Mouse (Mus musculus) lung, adult 18-20 months (tissue): ENCODE measurements around the gene B4galnt2.

Experiments used
- DNase-seq, 2 experiments: peaks; one replicate each; pipeline ENCODE4 v3.0.0; 2022; ENCODE audit warnings: mixed read lengths in 2 of 2

B4galnt2 gene

DNA sequence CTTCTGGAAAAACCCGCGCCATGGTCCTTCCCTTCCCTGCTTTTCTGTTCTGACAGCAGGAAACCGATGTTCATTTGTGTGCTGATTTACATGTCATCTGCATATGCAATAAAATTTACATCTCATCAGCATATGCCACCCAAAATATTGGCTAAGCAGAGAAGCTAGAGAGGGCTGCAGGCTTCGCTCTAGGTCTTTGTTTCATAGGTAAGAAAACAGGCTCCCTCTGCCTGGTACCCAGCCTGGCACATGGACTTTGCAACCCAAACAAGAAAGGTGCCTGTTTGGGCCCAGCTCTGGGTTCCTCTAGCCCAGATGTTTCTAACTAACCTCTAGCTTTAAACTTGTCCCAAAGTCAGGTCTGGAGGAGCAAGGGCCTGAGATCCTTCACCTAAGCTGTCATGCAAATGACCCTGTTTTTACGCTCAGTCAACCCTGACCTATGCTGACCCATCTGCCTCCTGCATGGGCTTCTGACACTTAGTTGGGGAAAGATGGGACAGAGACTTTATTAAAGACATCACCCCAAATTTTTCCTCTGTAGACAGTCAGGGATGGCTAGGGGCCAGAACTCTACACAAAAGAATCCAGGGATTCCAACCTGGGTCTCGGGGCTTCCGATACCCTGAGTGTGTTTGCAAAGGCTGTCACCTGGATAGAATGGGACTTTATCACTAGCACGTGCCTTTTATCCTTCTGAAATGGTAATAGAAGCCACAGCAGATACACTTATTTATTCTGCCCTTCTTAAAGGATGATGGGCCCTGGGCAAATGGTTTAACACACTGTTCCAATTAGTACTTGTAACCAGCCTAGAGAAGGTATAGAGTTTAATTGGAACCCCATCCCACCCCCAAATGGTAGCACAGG, 75.5 kb downstream of the B4galnt2 start:
- DNase-seq, result no peak

DNA sequence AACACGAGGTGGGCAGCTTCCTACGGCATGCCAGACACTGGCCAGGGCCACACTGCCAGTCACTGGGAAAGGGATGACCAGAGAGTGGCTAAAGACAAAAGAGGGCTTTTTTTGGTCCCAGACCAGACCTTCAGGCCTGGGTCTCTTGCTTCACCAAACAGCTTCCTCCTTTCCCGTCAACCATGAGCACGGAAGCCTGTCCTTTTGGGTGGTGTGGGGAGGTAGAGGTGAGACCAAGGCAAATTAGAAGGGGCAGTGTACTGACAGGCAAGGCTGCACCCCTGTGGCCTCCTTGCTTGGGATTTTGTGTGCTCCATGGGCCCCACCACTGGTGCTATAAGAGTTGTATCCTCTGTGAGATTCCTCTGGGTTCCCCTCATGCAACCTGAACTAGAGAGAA, 76.1 kb downstream of the B4galnt2 start:
- DNase-seq, result no peak

DNA sequence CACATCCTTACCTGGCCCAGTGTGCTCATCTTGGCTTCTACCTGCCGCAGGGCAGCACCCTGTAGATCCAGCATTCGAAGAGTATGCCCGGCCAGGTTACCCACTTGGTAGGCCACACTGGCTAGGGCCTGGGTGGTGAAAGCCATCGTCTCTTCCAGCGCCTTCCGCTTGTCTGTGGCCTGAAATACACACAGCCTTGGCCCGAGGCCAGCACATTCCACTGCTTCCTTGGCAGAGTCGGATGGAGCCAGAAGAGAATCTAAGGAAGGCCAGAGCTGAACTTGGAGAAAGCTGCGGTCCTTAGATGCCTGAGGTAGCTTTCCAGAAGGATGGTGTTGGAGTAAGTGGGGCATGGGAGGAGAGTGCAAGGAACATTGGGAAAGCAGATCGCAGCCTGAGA, 77.6 kb downstream of the B4galnt2 start, which contains the start of gene Gngt2:
Gngt2 (plus strand) TSS at position 158 of the 400 bp plus-strand sequence.
- DNase-seq, result peak; percentile 91 to 92

GRCm38 (mm10) chr11:95836433-95836832, 78.3 kb downstream of the B4galnt2 start:
- DNase-seq, result peak; percentile 32 to 58

- no peak for DNase-seq
These were observed 78.9 kb downstream of the B4galnt2 start for GRCm38 (mm10) chr11:95835832-95836231.

DNA sequence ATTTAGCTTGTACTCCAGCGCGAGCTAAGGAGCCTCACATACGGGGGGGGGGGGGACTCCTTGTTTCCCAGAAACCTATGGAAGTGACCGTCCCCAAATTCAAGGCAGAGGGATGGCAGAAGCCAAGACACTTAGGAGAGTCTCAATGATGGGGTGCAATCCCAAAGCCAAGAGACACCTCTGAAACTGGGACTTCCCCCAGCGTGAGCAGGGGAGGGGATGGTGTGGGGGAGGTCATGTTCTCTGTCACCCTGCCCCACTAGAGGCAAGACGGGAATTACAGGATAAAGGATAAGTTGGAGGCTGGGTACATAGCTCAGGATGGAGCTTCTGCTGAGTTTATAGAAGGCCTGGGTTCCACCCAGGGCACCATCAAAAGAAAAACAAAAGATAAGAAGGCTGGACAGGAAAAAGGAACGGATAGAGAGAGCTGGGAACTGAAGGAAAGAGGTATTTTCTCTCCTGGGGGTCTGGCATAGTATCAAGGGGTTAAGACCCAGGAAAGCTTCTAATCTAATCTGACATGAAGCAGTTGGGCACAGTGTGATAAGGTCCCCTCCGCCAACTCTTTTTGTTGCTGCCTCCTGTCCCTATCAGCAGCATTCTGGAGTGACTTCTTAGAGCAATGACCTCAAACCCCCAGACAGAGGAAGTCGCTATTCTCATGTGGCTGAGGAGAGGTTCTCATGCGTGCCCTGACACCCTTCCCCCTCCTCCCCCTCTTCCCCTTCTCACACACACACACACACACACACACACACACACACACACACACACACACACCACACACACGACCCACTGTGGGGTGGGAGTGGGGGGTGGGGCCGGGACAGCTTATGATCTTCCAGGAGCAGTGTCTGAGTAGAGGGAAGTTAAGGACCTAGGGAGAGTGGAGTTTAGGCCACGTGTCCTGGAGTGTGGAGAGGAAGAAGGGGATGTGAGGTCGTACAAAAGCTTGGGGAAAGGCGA, 79.7 kb downstream of the B4galnt2 start:
- DNase-seq, result peak in 1 of 2 experiments; percentile 42

- peak; percentile 71 to 73 for DNase-seq
These were observed 80.5 kb downstream of the B4galnt2 start for GRCm38 (mm10) chr11:95834143-95834667.

- no peak for DNase-seq
These were observed 81.0 kb downstream of the B4galnt2 start for GRCm38 (mm10) chr11:95833631-95834142.

DNA sequence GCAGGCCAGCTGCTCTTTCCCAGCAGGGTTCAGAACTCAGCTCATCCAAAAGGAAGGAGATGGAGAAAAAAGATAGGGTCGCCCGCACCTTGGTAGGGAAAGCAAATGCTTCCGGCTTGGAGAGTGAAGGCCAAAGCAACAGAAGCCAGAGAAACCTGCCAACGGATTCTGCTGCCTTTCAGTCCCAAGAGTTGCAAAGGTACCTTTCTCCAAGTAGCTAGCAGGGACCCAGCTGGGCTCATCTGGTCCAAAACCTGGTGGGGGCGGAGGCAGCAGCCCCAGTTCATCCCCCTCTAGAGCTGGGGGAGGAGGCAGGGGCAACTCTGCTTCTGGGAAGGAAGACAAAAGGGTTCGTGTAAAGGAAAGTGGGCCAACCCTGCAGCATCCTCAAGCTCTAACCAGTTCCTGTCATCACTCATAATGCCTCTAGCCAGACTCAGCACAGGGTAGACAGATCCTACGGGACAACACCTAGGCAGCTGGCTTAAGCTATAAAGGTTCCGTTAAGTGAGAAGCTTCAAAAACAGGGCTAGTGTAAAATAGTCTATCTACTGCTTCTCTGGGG, 81.6 kb downstream of the B4galnt2 start:
- DNase-seq, result no peak

DNA sequence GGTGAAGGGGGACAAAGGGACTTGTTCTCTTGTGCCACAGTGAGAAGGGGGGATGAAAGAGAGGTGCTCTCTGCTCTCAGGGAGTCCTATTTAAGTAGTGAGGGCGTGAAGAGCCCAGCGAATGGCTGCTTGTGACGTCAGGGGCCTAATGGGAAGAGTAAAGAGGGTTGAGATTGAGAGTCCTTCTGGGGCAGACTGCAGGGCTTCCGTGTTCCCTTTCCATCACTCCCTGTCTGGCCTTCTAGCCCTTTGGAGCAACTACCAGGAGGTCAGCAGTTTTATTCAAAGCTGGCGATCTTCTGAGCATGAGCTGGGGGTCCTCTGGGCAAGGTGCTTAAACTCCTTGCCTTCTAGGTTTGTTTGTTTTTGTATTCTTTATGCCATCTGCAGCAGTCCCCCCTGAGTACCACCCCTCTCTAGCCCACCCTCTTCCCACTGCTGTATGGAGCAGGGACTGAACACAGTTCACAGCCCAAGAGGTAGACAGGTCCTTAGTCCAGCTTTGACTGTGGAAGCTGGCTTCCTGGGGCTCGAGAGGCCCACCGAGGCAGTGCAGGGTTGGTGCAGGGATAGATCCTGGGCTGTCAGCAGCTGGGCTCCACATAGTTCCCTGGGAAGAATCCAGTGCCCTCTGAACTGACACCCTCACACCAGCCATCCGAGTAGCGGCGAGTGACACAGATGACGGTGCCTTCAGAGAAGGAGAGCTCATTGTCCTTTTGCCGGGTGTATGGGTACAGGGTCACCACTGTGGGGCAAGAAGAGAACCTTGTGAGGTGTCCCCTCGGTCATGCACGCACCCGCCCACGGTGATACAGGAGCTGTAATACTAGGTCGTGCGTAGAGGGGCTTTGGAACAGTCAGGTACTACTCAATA, 82.3 kb downstream of the B4galnt2 start:
- no peak for DNase-seq

DNA sequence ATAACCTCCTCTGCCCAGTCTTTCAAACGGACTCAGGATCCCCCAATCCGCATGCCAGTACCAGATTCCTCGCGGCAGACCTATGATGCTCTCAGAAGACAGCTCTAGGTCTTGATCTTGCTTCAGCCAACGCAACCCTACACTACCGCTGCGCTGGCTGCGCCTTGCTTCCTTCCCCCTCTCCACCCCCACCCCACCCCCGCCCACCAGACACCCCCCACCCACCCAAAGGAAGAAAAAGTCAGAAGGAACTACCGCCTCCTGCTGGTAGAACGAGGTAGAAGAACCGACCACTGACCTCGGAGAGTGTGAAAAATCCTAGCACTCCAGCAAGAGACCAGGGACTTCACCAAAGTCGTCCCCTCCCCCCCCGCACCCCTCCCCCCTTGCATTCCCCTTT, 83.0 kb downstream of the B4galnt2 start:
- no peak for DNase-seq

- DNase-seq, result no peak
These were observed 83.4 kb downstream of the B4galnt2 start for GRCm38 (mm10) chr11:95831276-95831619.

DNA sequence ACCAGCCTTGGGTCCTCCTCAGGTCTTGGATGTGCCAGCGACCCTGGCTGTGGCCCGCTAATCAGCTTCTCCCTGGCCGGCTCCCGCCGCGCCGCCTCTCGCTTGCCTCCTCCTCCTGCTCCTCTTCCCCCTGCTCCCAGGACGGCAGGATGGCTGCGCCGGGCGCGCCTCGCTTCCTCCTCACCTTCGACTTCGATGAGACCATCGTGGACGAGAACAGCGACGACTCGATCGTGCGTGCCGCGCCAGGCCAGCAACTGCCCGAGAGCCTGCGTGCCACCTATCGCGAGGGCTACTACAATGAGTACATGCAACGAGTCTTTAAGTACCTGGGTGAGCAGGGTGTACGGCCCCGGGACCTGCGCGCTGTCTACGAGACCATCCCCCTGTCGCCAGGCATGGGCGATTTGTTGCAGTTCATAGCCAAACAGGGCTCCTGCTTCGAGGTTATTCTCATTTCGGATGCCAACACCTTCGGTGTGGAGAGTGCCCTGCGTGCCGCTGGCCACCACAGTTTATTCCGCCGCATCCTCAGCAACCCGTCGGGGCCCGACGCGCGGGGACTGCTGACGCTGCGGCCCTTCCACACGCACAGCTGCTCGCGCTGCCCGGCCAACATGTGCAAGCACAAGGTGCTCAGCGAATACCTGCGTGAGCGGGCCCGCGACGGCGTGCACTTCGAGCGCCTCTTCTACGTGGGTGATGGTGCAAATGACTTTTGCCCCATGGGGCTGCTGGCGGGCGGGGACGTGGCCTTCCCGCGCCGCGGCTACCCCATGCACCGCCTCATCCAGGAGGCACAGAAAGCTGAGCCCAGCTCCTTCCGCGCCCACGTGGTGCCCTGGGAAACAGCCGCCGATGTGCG, 84.0 kb downstream of the B4galnt2 start:
- no peak for DNase-seq

GRCm38 (mm10) chr11:95829526-95830050, 85.1 kb downstream of the B4galnt2 start:
- DNase-seq, result no peak

DNA sequence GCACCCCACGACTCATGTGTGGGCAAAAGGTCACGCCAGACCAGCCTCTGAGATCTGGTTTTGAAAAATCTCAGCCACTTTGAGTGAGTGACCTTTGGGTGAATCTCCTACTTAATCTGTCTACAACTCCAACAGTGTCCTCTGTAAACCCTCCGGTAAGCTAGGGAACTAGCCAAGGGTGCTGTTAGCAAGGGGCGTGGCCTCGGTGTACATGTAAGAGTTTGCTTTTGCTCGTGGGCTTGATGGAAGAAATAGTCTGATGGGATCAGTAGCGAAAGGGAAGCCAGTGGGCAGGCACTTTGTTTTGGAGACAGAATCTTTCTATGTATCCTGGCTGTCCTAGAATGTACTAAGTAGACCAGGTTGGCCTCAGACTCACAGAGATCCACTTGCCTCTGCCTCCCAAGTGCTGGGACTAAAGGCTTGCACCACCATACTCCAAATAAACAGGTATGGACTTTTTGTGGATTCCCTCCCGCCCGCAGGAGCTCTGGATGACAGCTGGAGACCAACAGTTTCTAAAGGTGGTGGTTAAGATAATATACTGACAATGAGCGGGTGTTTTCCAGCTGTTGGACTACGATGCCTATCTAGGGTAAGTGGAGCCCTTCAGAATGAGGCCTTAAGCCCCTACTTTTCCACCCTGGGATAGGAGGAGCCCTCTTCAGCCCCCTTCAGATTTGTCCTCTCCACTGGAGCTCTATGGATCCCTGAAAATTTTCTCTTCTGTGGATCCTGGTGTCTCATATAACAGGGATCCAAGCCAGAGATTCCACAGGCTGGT, 86.3 kb downstream of the B4galnt2 start:
- no peak for DNase-seq

DNA sequence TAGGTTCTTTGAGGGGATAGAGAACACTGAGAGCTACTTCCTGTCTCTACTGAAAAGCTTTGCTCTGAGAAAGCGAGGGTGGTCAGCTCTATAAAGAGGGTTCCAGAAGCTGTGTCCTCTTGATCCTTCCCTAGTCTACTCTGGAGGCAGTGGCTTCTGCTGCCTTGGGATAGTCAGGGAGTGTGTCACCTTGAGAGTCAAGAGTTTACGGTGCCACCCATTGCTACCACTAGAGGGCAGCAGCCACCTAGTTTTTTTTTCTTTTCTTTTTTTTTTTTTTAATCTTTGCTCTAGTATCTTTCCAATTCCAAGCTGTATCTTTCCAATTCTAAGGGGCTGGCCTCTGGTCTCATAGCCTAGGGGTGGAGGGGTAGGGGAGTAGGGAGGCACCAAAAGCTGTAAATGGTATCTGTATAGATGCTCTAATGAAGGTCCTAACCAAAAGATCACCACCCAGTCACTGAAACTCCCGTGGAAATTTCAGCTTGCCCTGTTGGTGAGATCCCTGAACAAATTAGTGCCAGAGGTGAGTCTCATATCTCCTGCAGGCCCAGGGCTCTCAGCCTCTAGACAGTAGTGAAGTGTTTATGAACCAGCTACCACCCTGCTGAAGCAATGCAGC, 87.1 kb downstream of the B4galnt2 start:
- peak; percentile 76 to 79 for DNase-seq

GRCm38 (mm10) chr11:95827168-95827447, 87.6 kb downstream of the B4galnt2 start:
- no peak for DNase-seq

GRCm38 (mm10) chr11:95826317-95827167, 88.1 kb downstream of the B4galnt2 start:
- no peak for DNase-seq
